Mouse (Mus musculus): ENCODE results near the gene Ism1. TPM values are rescaled to one million over a fixed set of nuclear protein-coding genes. Genes with fewer than 3 reads are reported as not detected.

The Ism1 gene
- polyA plus RNA-seq, 1 experiment from 2014 or later = 1.9 TPM

DNA sequence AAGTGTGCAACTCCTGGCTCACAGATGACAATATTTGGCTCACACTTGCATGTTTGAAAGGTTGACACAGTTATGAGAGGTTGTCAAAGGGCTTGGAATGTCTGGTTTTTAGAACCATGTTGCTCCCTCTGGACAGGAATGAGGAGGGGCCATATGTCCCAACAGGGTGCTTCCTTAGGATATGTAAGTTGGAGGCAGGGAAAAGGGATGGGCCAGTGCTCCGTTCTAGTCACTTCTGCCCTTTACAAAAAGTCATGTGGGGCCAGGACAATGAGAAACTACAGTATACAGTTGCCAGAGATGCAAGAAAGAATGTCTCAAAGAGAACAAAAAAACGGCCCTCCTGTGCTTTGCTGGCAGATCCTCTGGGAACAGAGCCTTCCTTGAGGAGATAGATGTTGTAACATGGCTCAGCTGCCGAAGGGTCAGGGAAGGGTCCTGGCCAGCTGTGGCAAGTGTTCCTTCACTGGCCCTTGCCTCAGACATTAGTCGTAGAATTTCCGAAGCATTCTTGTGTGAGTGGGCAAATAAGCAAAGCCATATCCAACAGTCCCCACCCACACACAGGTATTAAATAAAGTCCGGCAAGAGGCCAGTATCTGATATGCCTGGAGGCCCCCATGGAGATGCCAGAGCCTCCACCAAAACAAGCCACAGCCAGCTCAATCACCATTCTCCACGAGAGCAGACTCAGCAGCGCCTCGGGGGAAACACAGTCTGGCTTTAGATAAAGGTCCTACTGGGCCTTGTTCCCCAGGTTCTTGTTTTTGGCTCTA is 114.6 kb downstream of the Ism1 start:
- no peak for ATAC-seq (ENCODE audit: low FRiP score, low TSS enrichment)
- no peak overlapping the region for H3K9ac ChIP-seq (ENCODE audit: low read length)
- no peak for DNase-seq (ENCODE audit: low spot score)
- no peak overlapping the region for H3K4me3 ChIP-seq (ENCODE audit: low read depth, low read length)
- H3K4me2 ChIP-seq (replicated peaks; ENCODE audit: low read depth) = no peak overlapping the region
- no peaks in the 10 kb centered on the region for H3K27me3 ChIP-seq (ENCODE audit: control insufficient read depth, insufficient read depth, low read length)
- H3K9me3 ChIP-seq (ENCODE audit: control insufficient read depth, low read length) = no peaks in the 10 kb centered on the region
- no peaks in the 10 kb centered on the region for H3K36me3 ChIP-seq (ENCODE audit: control insufficient read depth, insufficient read depth, low read length)
- 59% methylated on average over 9 of the region's 9 CpGs for WGBS
- no peaks in the 10 kb centered on the region for H3K4me1 ChIP-seq (replicated peaks; ENCODE audit: control insufficient read depth, insufficient read depth)
- no peak overlapping the region for H3K27ac ChIP-seq (replicated peaks)
- TF ChIP-seq EP300 (optimal IDR thresholded peaks at IDR 0.05) = no peak
- no peak for TF ChIP-seq CTCF (IDR thresholded peaks at IDR 0.05; ENCODE audit: low read depth)

DNA sequence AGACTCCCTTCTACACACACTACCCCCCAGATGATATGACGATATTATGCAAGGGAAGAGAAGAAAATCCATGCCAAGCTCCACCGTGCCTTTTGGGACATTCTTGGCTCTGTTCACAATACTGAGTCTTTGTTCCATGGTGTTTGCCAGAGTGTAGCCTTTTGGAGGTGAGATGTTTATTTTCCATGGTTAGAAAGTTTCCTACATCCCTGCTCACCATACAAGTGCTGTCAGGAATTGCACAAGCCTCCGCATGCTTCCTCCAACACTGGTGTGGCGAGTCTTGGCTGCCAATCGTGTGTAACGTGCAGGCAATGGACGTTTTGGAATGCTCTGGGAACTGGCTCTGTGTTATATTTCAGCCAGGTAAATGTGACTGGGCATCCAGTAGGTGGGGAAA is 126.1 kb downstream of the Ism1 start:
- ATAC-seq (ENCODE audit: low FRiP score, low TSS enrichment) = no peak
- Histone ChIP-seq H3K4me1 (replicated peaks; ENCODE audit: control insufficient read depth, insufficient read depth) (no peaks in the 10 kb centered on the region), H3K9ac (ENCODE audit: low read length) (no peak overlapping the region), H3K4me2 (replicated peaks; ENCODE audit: low read depth) (no peak overlapping the region), H3K27ac (replicated peaks) (0 out of 2 replicates have a peak overlapping the region, but pooled peaks have one; percentile 30), H3K4me3 (ENCODE audit: low read depth, low read length) (no peak overlapping the region), H3K9me3 (ENCODE audit: control insufficient read depth, low read length) (no peaks in the 10 kb centered on the region), H3K36me3 (ENCODE audit: control insufficient read depth, insufficient read depth, low read length) (no peaks in the 10 kb centered on the region), H3K27me3 (ENCODE audit: control insufficient read depth, insufficient read depth, low read length) (no peaks in the 10 kb centered on the region)
- no peak for DNase-seq (ENCODE audit: low spot score)
- WGBS = 44% methylated on average over 7 of the region's 7 CpGs
- no peak for TF ChIP-seq CTCF (IDR thresholded peaks at IDR 0.05; ENCODE audit: low read depth)
- no peak for TF ChIP-seq EP300 (optimal IDR thresholded peaks at IDR 0.05)

GRCm38 (mm10) chr2:139807887-139808286 is 129.9 kb downstream of the Ism1 start:
- H3K4me1 ChIP-seq (replicated peaks; ENCODE audit: control insufficient read depth, insufficient read depth) = no peaks in the 10 kb centered on the region
- no peak for ATAC-seq (ENCODE audit: low FRiP score, low TSS enrichment)
- no peak overlapping the region for H3K4me2 ChIP-seq (replicated peaks; ENCODE audit: low read depth)
- no peaks in the 10 kb centered on the region for H3K9me3 ChIP-seq (ENCODE audit: control insufficient read depth, low read length)
- H3K36me3 ChIP-seq (ENCODE audit: control insufficient read depth, insufficient read depth, low read length) = no peaks in the 10 kb centered on the region
- no peak overlapping the region for H3K4me3 ChIP-seq (ENCODE audit: low read depth, low read length)
- WGBS = 91% methylated on average over 6 of the region's 6 CpGs
- DNase-seq (ENCODE audit: low spot score) = no peak
- no peaks in the 10 kb centered on the region for H3K27me3 ChIP-seq (ENCODE audit: control insufficient read depth, insufficient read depth, low read length)
- TF ChIP-seq EP300 (optimal IDR thresholded peaks at IDR 0.05) (no peak), CTCF (IDR thresholded peaks at IDR 0.05; ENCODE audit: low read depth) (no peak)
- no peak overlapping the region for H3K27ac ChIP-seq (replicated peaks)
- no peak overlapping the region for H3K9ac ChIP-seq (ENCODE audit: low read length)

Other genes starting within 250 kb of the Ism1 start
- gene Sptlc3, start 184.3 kb upstream of the Ism1 start, polyA plus RNA-seq (2015; fragmentation: Nextera tagmentation; extraction: Ambion mirVana) = 15.2 and 15.9 TPM in 2 replicates